8 mouse cellular contexts compared by ENCODE assay signal in genomic region chr13:43262114-43262739, GRCm38 (mm10). TPM values are rescaled to one million over a fixed set of nuclear protein-coding genes. Genes with fewer than 3 reads are reported as not detected.
A peak's percentile ranks its signal among the peaks of the same experiment; 100 is the strongest.
DNase-seq lines count a peak whose midpoint lies in the region; TF ChIP-seq lines count a peak whose summit lies in the region.

No protein-coding gene starts in this region.

- no peak for TF ChIP-seq POLR2A in cortical plate, adult 2 months (IDR thresholded peaks at IDR 0.05; ENCODE audit: extremely low read depth, insufficient read depth, low read length)

- no peak for TF ChIP-seq CTCF in cortical plate, adult 2 months (IDR thresholded peaks at IDR 0.05; ENCODE audit: extremely low read depth, insufficient read depth, low read length)

- peaks cover 31% of the 10 kb centered on the region for H3K4me1 ChIP-seq in cortical plate, adult 2 months (ENCODE audit: control insufficient read depth, insufficient read depth, low read length)

- no peak overlapping the region for H3K4me3 ChIP-seq in cortical plate, adult 2 months (ENCODE audit: insufficient read depth, low read length)

- H3K27ac ChIP-seq in cortical plate, adult 2 months (ENCODE audit: insufficient read depth, low read length), result peak overlapping the region; percentile 61

- DNase-seq in layer of hippocampus, adult 11-12 months (ENCODE audit: low spot score), result peak; percentile 64
- no peak for DNase-seq in layer of hippocampus, postnatal 25 days (ENCODE audit: extremely low spot score in 1 of 2, low spot score in 1 of 2)
- peak; percentile 77 to 87 for DNase-seq in layer of hippocampus, adult 18-20 months (ENCODE audit: low spot score in 2 of 2)
- peak; percentile 24 for DNase-seq in right cerebral cortex, postnatal 14 days
- no peak for DNase-seq in B cell, adult 2 months
- no peak for DNase-seq in kidney, postnatal 25 days
- DNase-seq in retina, embryonic 14.5 days (ENCODE audit: low spot score), result no peak

RNA-seq across cellular contexts. Expression of gene Gfod1, which starts 41.7 kb away (rescaled TPM):
- 10 to 100 TPM; 86.7 to 93.1 TPM for total RNA-seq in layer of hippocampus, postnatal 25 days (2021)
- 39.7 and 42.1 TPM in 2 replicates for polyA plus RNA-seq in cortical plate, adult 2 months (2012; rRNA removed)
- 100 to 1,000 TPM; 108 to 112 TPM for total RNA-seq in layer of hippocampus, adult 18-20 months (2021)

Comparison
In these comparisons a context has a peak if more than half of its experiments do, and no peak if none do; other contexts are left out.
1. DNase-seq: peak in layer of hippocampus, adult 11-12 months (single experiment), layer of hippocampus, adult 18-20 months (2 of 2) and right cerebral cortex, postnatal 14 days (single experiment); none in layer of hippocampus, postnatal 25 days (0 of 2), B cell, adult 2 months (0 of 2), kidney, postnatal 25 days (0 of 2) and retina, embryonic 14.5 days (single experiment).